Mouse (Mus musculus) forebrain, embryonic 16.5 days (tissue): ENCODE results near the gene Upk3b. TPM values are rescaled to one million over a fixed set of nuclear protein-coding genes. Genes with fewer than 3 reads are reported as not detected.
A peak's percentile ranks its signal among the peaks of the same experiment; 100 is the strongest.
"Not testable (repeated sequence)": the region's sequence is repeated elsewhere in the genome, so short reads cannot be mapped to it uniquely, and the experiment has no call there.

Experiments
- ATAC-seq: fragments of 200-750 bp; cut with Nextera tagmentation; 2 replicates; pipeline ENCODE4 v1.8.0; 2017; ENCODE audit warnings: mild to moderate bottlenecking, moderate library complexity
- H3K27ac ChIP-seq: fragments of 300-500 bp; sonication (generic); 2 replicates; pipeline ENCODE4 v1.5.1; 2014; ENCODE audit warnings: low read length, control low read depth
- H3K27me3 ChIP-seq: fragments of 300-500 bp; sonication (generic); replicated peaks from 2 replicates; pipeline ENCODE4 v1.6.1; 2014; ENCODE audit warnings: low read length; ENCODE audit not compliant: control insufficient read depth, insufficient read depth
- H3K36me3 ChIP-seq: fragments of 300-500 bp; sonication (generic); 2 replicates; pipeline ENCODE4 v1.6.1; 2014; ENCODE audit not compliant: control insufficient read depth, insufficient read depth
- H3K4me1 ChIP-seq: fragments of 300-500 bp; sonication (generic); replicated peaks from 2 replicates; pipeline ENCODE4 v1.6.1; 2014; ENCODE audit warnings: low read length; ENCODE audit not compliant: control insufficient read depth, insufficient read depth
- H3K4me2 ChIP-seq: fragments of 300-500 bp; sonication (generic); 2 replicates; pipeline ENCODE4 v1.6.1; 2014; ENCODE audit warnings: mild to moderate bottlenecking, low read length, control low read depth
- H3K4me3 ChIP-seq: fragments of 300-500 bp; sonication (generic); replicated peaks from 2 replicates; pipeline ENCODE4 v1.5.1; 2014; ENCODE audit warnings: mild to moderate bottlenecking, low read length, control low read depth
- H3K9ac ChIP-seq: fragments of 300-500 bp; sonication (generic); replicated peaks from 2 replicates; pipeline ENCODE4 v1.6.1; 2014; ENCODE audit warnings: low read depth, low read length, control low read depth
- H3K9me3 ChIP-seq: fragments of 300-500 bp; sonication (generic); 2 replicates; pipeline ENCODE4 v1.6.1; 2016; ENCODE audit warnings: low read length; ENCODE audit not compliant: control insufficient read depth
- WGBS: fragments of 180-500 bp; shearing (Covaris S2); extraction: QIAGEN DNeasy Blood & Tissue Kit; methylation state at CpG from one replicate; pipeline ENCODE4 v1.1.7; 2014; 5-methylcytosine and 5-hydroxymethylcytosine counted together
- polyA plus RNA-seq: library from polyadenylated mRNA; unstranded; fragments of >200 nt; fragmentation: Nextera tagmentation; extraction: Ambion mirVana; gene quantifications from 2 replicates; pipeline ENCODE4 v1.2.1, GENCODE M21; 2015

Upk3b gene
- polyA plus RNA-seq, 1 experiment from 2014 or later, result not detected

- no peak overlapping the region for H3K9ac ChIP-seq
These were observed 6.6 kb downstream of the Upk3b start for GRCm38 (mm10) chr5:136044865-136045264.

GRCm38 (mm10) chr5:136045408-136045807 is 7.1 kb downstream of the Upk3b start:
- 39% methylated on average over 9 of the region's 9 CpGs for WGBS
- H3K27me3 ChIP-seq, result no peaks in the 10 kb centered on the region

More at GRCm38 (mm10) chr5:136044865-136045264, 6.6 kb downstream of the Upk3b start:
- 73% methylated on average over 13 of the region's 13 CpGs for WGBS
- Histone ChIP-seq H3K4me3 (no peak overlapping the region), H3K27ac (no peak overlapping the region), H3K9me3 (no peaks in the 10 kb centered on the region), H3K27me3 (no peaks in the 10 kb centered on the region), H3K4me1 (no peaks in the 10 kb centered on the region), H3K36me3 (no peaks in the 10 kb centered on the region), H3K4me2 (no peak overlapping the region)
- no peak for ATAC-seq

GRCm38 (mm10) chr5:136045987-136046386 is 7.7 kb downstream of the Upk3b start:
- peak; percentile 52; the same call in 1 of the 2 replicates for ATAC-seq
- 3% methylated on average over 10 of the region's 10 CpGs for WGBS
- Histone ChIP-seq H3K36me3 (no peaks in the 10 kb centered on the region), H3K4me2 (no peak overlapping the region), H3K9ac (no peak overlapping the region), H3K27me3 (no peaks in the 10 kb centered on the region), H3K4me1 (no peaks in the 10 kb centered on the region), H3K27ac (no peak overlapping the region), H3K9me3 (no peaks in the 10 kb centered on the region), H3K4me3 (no peak overlapping the region)

More at GRCm38 (mm10) chr5:136045408-136045807, 7.1 kb downstream of the Upk3b start:
- Histone ChIP-seq H3K4me1 (no peaks in the 10 kb centered on the region), H3K4me3 (no peak overlapping the region), H3K9ac (no peak overlapping the region), H3K27ac (no peak overlapping the region), H3K9me3 (no peaks in the 10 kb centered on the region), H3K4me2 (no peak overlapping the region), H3K36me3 (no peaks in the 10 kb centered on the region)
- no peak for ATAC-seq

GRCm38 (mm10) chr5:136048541-136048940 is 10.2 kb downstream of the Upk3b start:
- not testable (repeated sequence) for ATAC-seq, H3K4me1 ChIP-seq, H3K27ac ChIP-seq, H3K9me3 ChIP-seq, H3K36me3 ChIP-seq, H3K4me3 ChIP-seq, H3K9ac ChIP-seq, H3K4me2 ChIP-seq, H3K27me3 ChIP-seq

- H3K27ac ChIP-seq, result no peak overlapping the region
- H3K9ac ChIP-seq, result no peak overlapping the region
- peaks cover 6% of the 10 kb centered on the region for H3K4me1 ChIP-seq
- H3K4me2 ChIP-seq, result no peak overlapping the region
- no peaks in the 10 kb centered on the region for H3K36me3 ChIP-seq
- no peak overlapping the region for H3K4me3 ChIP-seq
- ATAC-seq, result no peak
- WGBS, result 83% methylated on average over 6 of the region's 6 CpGs
- no peaks in the 10 kb centered on the region for H3K27me3 ChIP-seq
- H3K9me3 ChIP-seq, result no peaks in the 10 kb centered on the region
These were observed 11.6 kb downstream of the Upk3b start for GRCm38 (mm10) chr5:136049926-136050325.

- no peak overlapping the region for H3K9ac ChIP-seq
- H3K4me3 ChIP-seq, result no peak overlapping the region
- ATAC-seq, result peak; percentile 43; the same call in 1 of the 2 replicates
- H3K4me2 ChIP-seq, result no peak overlapping the region
- H3K27me3 ChIP-seq, result no peaks in the 10 kb centered on the region
- H3K4me1 ChIP-seq, result peaks cover 6% of the 10 kb centered on the region
- WGBS, result 4% methylated on average over 10 of the region's 10 CpGs
- no peaks in the 10 kb centered on the region for H3K9me3 ChIP-seq
- no peaks in the 10 kb centered on the region for H3K36me3 ChIP-seq
- H3K27ac ChIP-seq, result no peak overlapping the region
These were observed 13.2 kb downstream of the Upk3b start for GRCm38 (mm10) chr5:136051231-136052085.

- Histone ChIP-seq H3K4me3 (no peak overlapping the region), H3K4me1 (peaks cover 6% of the 10 kb centered on the region), H3K27me3 (no peaks in the 10 kb centered on the region), H3K9me3 (no peaks in the 10 kb centered on the region), H3K4me2 (no peak overlapping the region), H3K27ac (no peak overlapping the region), H3K9ac (no peak overlapping the region), H3K36me3 (no peaks in the 10 kb centered on the region)
- ATAC-seq, result no peak
- 85% methylated on average over 8 of the region's 8 CpGs for WGBS
These were observed 14.8 kb downstream of the Upk3b start for GRCm38 (mm10) chr5:136052861-136053655.

GRCm38 (mm10) chr5:136054301-136055077 is 16.2 kb downstream of the Upk3b start, which contains the start of gene Upk3bl:
TSS of gene Upk3bl (plus strand) at chr5:136054492.
- Histone ChIP-seq H3K4me1 (peaks cover 6% of the 10 kb centered on the region), H3K9me3 (no peaks in the 10 kb centered on the region), H3K27me3 (no peaks in the 10 kb centered on the region), H3K36me3 (no peaks in the 10 kb centered on the region), H3K9ac (no peak within 1 kb of the TSS), H3K27ac (no peak within 1 kb of the TSS), H3K4me3 (no peak within 1 kb of the TSS), H3K4me2 (no peak within 1 kb of the TSS)
- 92% methylated on average over 11 of the region's 11 CpGs for WGBS
- ATAC-seq, result no peak

- H3K27ac ChIP-seq, result no peak overlapping the region
- no peak for ATAC-seq
- no peak overlapping the region for H3K4me3 ChIP-seq
- WGBS, result 39% methylated on average over 4 of the region's 4 CpGs
- H3K27me3 ChIP-seq, result no peaks in the 10 kb centered on the region
- no peak overlapping the region for H3K4me2 ChIP-seq
- peaks cover 6% of the 10 kb centered on the region for H3K4me1 ChIP-seq
- H3K9me3 ChIP-seq, result no peaks in the 10 kb centered on the region
- H3K9ac ChIP-seq, result no peak overlapping the region
- no peaks in the 10 kb centered on the region for H3K36me3 ChIP-seq
These were observed 17.8 kb downstream of the Upk3b start for GRCm38 (mm10) chr5:136056062-136056461.
